Mouse (Mus musculus): ENCODE results near the gene Rlim.

Rlim gene

GRCm38 (mm10) chrX:103981169-103981689 lies at the start of gene Rlim:
Gene Rlim (minus strand): TSS chrX:103981284.
- DNase-seq, result peak; percentile 93

- no peak for DNase-seq
These were observed 36.1 kb upstream of the Rlim start for GRCm38 (mm10) chrX:104017196-104017595.

GRCm38 (mm10) chrX:104015048-104015447 lies 34.0 kb upstream of the Rlim start:
- no peak for DNase-seq

DNA sequence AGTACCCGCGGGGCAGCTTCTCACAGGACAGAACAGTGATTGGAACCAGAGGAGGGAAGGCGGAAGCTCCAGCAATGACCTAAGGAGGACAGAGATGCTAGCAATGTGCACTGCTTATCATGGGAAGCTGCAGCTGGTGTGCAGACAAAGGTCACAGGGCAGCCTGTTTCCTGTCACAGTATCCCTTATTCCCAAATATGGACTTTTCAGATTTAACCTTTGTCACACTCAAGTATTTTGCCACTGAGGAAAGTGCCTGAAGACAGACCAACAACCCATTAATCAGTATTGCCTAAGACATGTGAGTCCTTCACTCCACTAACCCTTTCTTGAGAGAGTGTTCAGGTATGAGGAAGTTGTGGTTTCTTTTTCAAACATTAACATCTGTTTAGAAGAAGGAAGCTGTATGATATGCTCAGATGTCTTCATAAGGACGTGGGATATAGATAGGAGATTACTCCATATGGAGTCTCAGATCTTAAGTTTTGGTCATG lies 32.3 kb upstream of the Rlim start:
- DNase-seq, result peak; percentile 3

GRCm38 (mm10) chrX:103994741-103995140 lies 13.7 kb upstream of the Rlim start:
- no peak for DNase-seq

- DNase-seq, result no peak
These were observed 12.8 kb upstream of the Rlim start for GRCm38 (mm10) chrX:103993864-103994263.

- DNase-seq, result peak; percentile 12
These were observed 10.6 kb upstream of the Rlim start for GRCm38 (mm10) chrX:103991702-103992101.

- peak; percentile 39 for DNase-seq
These were observed 9.3 kb upstream of the Rlim start for GRCm38 (mm10) chrX:103990392-103990791.

GRCm38 (mm10) chrX:103987215-103987964 lies 6.3 kb upstream of the Rlim start:
- no peak for DNase-seq

DNA sequence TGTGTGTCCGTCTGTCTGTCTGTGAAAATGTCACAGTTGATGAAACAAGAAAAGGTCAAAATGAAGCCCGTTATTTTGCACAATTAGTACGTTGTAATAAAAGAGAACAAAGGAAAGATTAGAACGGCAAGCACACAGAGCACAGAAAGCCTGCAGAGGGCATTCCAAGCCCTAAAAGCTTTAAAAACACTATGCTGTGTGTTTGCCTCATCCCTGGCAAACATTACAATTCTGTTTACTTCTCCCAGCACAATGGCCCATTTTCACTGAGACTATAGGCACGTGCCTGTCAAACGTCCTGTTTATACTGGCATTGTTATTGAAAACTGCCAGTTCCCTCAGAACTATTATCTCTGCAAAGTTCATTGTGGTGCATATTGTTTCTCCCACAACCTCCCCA lies 5.1 kb upstream of the Rlim start:
- DNase-seq, result no peak

DNA sequence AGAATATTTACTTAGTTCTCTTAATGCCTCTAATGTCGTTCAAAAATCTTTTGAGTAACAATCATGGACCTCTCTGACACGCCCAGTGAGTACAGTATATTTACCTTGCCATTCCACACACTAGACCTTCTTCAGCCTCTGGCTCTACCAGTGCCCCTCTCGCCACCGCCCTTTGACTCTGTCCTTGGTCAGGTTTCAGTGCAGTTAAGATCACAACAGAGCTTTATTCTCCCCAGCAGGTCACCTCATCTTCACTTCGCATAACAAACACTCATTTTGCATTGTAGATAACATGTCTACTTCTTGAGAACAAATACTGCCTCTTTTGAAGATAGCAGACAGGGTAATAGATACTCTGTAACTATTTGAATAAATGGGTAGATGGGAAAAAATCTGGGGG lies 3.9 kb upstream of the Rlim start:
- no peak for DNase-seq

DNA sequence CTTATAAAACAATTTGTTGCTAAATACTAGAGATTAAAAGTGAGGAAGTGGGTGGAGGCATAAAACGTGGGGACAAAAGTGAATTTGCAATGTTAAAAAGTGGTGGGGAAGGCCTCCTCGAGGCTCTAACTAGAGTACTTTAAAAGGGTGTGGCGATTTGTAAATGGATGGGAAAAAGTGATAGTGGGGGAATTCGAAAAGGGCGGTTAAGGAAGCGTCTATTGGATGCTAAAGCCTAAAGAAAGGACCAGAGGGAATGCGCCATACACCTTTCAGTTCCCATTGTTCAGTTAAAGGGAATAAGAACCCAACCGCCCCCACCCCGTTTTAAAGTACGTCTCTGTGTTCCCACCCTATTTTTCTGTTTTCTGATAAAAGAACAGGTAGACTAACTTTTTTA lies 722 bp upstream of the Rlim start:
- no peak for DNase-seq

- peak; percentile 53 for DNase-seq
These were observed 405 bp downstream of the Rlim start for GRCm38 (mm10) chrX:103980590-103981168.

DNA sequence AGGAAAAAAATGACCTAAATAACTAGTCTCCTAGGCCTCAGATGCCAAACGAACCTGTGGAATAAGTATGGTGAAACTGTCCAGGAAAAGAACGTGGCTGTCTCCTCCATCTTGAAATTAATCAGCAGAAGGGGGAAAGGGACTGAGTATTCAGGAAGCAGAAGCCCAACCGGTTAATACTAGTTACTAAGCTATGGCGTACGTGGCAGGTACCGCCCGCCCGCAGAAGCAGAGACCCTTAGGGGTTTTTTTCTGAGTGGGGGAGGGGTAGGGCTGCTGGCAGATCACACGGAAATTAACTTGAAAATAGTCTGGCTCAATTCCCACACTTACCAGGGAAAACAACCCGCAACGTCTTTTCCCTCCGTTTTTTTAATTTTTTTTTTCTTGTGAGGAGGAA lies 1.0 kb downstream of the Rlim start:
- peak; percentile 21 for DNase-seq

- DNase-seq, result no peak
These were observed 41.4 kb downstream of the Rlim start for GRCm38 (mm10) chrX:103939701-103940100.

DNA sequence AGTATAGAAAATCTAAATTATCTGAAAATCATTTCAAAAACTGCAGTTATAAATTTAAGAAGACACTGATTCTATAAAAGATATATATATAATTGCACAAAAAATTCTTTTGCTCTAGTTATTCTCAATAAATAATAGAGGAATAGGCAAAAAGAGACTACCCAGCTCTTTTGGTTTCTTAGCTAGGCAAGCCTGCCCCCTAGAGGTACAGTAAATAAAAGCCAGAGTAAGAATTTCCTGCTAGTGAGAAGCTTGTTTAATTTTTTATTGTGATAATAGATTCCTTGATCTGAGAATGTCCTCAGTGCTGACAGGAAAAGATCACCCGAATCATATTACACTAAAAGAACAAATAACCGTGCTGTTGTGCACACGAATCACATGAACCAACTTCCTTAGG lies 43.8 kb downstream of the Rlim start:
- no peak for DNase-seq

DNA sequence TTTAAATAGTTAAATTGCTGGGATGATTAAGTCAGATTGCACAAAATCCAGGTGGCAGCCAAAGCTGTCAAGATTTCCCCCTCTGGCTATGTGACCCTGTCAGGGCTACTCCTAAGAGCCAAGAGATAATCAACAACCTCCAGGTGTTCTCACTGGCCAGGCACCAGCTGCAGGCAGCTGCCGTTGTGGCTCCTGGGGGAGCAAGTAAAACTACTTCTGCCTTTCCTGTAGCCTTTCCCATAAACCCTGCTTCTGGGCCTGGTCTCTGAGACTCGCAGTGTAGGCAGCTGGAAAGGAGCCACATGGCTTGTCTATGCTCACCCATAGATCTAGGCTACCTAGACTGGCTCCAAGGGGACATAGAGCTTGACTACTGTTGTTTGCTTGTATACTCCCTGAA lies 58.6 kb downstream of the Rlim start:
- no peak for DNase-seq

GRCm38 (mm10) chrX:103918954-103919353 lies 62.1 kb downstream of the Rlim start:
- DNase-seq, result peak; percentile 8

- DNase-seq, result peak; percentile 48
These were observed 66.3 kb downstream of the Rlim start for GRCm38 (mm10) chrX:103914790-103915189.
